Mouse (Mus musculus): Measurements from ENCODE around the gene Fzr1. TPM values are rescaled to one million over a fixed set of nuclear protein-coding genes. Genes with fewer than 3 reads are reported as not detected.

Fzr1 gene
- polyA plus RNA-seq, 1 experiment from 2014 or later: 90.9 TPM

DNA sequence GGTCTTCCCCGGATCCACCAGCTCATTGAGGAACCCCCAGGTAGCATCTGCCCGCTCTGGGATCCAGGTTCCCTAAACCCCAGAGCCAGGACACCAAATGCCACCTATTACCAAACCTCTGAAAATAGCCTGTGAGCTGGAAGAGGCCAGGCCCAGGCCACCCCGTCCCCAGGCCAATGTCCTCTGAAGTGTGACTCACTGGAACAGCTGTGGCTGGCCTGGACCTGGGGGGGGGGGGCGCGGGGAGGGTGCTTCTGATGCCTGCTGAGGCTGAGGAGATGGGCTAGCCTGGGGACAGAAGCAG, 43.4 kb upstream of the Fzr1 start:
- no peak for ATAC-seq (ENCODE audit: insufficient number of reproducible peaks, low FRiP score, low TSS enrichment, low read depth)
- H3K36me3 ChIP-seq: peaks cover 27% of the 10 kb centered on the region
- no peak overlapping the region for H3K4me3 ChIP-seq
- no peaks in the 10 kb centered on the region for H3K27me3 ChIP-seq
- 78% methylated on average over 5 of the region's 5 CpGs for WGBS
- no peak overlapping the region for H3K4me2 ChIP-seq
- H3K9ac ChIP-seq: no peak overlapping the region; the same call in 1 of the 2 replicates
- no peaks in the 10 kb centered on the region for H3K9me3 ChIP-seq
- H3K4me1 ChIP-seq: peaks cover 87% of the 10 kb centered on the region
- no peak overlapping the region for H3K27ac ChIP-seq

DNA sequence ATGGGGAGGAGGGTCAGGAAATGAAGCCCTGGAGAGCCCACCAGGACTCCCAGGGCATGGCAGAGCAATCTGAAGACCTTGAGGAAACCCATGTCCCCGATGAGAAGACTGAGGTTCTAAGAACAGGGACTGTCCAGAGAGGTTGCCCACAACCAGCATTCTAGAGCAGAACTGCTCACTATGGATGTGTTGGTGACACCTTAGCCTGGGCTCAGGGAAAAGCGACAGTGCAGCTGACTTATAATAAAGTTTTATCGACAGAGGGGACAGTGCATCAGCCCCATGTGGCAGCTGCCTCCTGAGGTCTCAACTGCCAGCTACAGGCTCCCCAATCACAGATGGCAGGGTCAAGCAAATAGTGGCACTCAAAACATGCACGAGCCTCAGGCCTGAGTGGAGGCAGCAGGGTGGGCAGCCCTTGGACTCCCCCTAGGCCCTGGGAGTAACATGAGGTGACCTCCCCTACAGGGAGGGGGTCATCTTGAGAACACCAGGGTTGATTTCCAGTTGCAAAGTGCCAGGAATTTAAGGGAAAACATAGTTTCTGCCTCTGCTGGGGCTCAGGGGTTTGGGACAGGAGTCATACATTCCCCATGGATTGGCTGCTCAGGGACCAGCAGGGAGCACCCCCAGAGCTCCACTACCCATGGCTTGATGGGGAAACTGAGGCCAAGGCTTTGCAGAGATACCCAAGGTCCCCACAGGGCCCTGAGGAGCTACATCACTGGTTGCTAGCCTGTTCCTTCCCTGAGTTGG, 42.9 kb upstream of the Fzr1 start:
- peaks cover 27% of the 10 kb centered on the region for H3K36me3 ChIP-seq
- 75% methylated on average over 4 of the region's 4 CpGs for WGBS
- H3K4me1 ChIP-seq: peaks cover 92% of the 10 kb centered on the region
- H3K4me2 ChIP-seq: no peak overlapping the region
- no peak overlapping the region; the same call in 1 of the 2 replicates for H3K9ac ChIP-seq
- H3K9me3 ChIP-seq: no peaks in the 10 kb centered on the region
- no peaks in the 10 kb centered on the region for H3K27me3 ChIP-seq
- no peak for ATAC-seq (ENCODE audit: insufficient number of reproducible peaks, low FRiP score, low TSS enrichment, low read depth)
- no peak overlapping the region for H3K4me3 ChIP-seq
- H3K27ac ChIP-seq: no peak overlapping the region

DNA sequence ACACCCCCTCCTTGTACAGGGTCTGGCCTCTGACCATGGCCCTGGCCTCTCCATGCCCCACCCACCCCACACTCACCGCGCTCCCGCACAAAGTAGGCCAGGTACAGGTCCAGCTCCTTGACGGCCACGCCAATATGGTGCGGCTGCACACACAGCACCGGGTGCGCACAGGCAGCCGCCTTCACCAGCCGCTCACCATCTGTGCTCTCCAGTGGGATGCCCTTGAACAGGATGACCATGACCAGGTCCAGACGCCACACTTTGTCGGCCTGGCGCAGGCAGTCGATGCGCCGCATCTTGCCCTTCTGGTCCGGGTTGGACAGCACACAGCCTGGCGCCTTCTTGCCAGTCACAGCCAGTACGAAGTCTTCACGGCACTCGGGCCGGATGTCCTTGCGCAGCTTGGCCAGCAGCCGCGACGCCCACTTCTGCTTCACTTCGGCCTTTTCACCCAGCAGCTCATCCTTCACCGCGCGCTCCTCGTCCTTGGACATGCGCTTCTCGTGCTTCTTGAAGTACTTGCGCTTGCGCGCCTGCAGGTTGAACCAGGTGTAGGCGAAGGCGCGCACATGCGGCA, 42.0 kb upstream of the Fzr1 start:
- H3K27me3 ChIP-seq: no peaks in the 10 kb centered on the region
- H3K9ac ChIP-seq: no peak overlapping the region
- no peak overlapping the region for H3K27ac ChIP-seq
- WGBS: 85% methylated on average over 40 of the region's 40 CpGs
- no peak overlapping the region for H3K4me3 ChIP-seq
- H3K4me2 ChIP-seq: no peak overlapping the region
- no peaks in the 10 kb centered on the region for H3K9me3 ChIP-seq
- H3K36me3 ChIP-seq: peaks cover 29% of the 10 kb centered on the region
- H3K4me1 ChIP-seq: peaks cover 94% of the 10 kb centered on the region
- ATAC-seq (ENCODE audit: insufficient number of reproducible peaks, low FRiP score, low TSS enrichment, low read depth): no peak

DNA sequence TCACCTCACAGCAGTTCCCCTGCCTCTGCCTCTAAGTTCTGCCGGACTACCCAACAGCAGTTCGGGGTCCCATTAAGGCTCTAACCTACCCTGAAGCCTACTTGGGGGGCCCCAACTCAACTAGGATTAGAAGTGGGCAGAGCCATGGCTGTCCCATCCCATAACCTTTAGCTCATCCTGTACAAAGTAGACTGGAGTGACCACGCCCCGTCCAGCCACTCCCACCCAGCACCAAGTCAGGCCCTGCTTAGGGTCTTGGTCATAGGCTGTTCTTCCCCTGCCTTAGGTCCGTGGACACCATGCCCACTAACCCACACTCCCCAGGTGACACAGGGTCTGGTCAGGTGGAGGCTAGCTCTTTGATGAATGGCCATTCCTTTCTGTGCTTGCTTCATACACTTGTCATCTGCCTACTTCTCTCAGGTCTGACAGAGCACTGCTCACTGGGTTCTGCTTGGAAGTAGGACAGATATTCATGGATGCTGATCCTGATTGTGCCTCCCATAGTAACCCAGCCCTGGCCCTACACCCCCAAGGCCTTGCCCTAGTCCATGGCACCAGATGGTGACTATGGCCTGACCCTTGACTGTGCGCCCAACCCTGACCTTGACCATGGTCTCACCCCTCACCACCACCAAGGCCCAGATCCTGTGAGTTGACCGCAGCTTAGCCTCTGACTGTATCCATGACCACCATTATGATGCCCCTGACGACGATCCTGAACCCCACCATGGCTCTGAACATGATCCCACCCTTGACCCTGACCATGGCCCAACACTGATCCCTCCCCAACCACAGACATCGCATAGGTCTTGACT, 41.0 kb upstream of the Fzr1 start:
- WGBS: 91% methylated on average over 10 of the region's 10 CpGs
- H3K4me1 ChIP-seq: peaks cover 94% of the 10 kb centered on the region
- ATAC-seq (ENCODE audit: insufficient number of reproducible peaks, low FRiP score, low TSS enrichment, low read depth): no peak
- H3K4me2 ChIP-seq: no peak overlapping the region
- H3K27me3 ChIP-seq: no peaks in the 10 kb centered on the region
- peaks cover 33% of the 10 kb centered on the region for H3K36me3 ChIP-seq
- H3K27ac ChIP-seq: peak overlapping the region; percentile 43; the same call in 1 of the 2 replicates
- H3K9me3 ChIP-seq: no peaks in the 10 kb centered on the region
- no peak overlapping the region for H3K9ac ChIP-seq
- H3K4me3 ChIP-seq: no peak overlapping the region

DNA sequence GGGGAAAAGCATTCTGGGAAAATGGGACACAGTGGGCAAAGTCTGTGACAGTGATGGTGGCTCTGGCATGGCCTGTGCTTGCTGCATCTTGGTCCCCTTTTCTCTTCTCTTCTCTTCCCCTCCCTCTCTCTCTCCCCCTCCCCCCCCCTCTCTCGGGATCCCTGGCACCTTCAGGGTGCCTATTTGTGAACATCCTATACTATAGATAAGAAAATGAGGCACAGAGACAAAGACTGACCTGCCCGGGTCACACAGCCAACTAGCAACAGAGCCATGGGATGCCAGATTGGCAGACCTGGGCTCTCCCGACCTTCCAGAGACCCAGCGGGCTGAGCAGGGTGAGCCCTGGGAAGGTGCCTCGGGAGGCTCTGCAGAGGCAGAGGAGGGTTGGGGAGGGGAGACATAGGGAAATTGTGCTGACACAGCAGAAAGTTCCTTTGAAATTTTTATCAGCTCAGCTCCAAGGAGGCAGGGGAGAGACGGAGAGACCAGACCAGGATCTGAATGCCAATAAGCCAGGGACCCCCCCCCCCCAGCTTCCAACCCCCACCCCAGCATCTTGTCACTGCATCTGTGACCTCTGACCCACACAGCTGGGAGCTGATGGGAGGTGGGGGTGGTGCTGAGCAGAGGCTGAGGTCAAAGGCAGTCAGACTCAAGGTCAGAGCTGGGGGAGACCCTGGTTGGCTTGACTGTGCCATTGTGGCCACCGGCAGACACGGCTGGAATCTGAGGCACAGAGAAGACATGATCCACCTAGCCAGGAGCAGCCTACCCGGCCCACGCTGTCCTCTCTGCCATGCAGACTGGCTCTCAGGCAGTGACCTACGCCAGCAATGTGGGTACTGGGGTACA, 40.1 kb upstream of the Fzr1 start:
- no peak overlapping the region for H3K9ac ChIP-seq
- H3K27me3 ChIP-seq: no peaks in the 10 kb centered on the region
- H3K27ac ChIP-seq: peak overlapping the region; percentile 93

DNA sequence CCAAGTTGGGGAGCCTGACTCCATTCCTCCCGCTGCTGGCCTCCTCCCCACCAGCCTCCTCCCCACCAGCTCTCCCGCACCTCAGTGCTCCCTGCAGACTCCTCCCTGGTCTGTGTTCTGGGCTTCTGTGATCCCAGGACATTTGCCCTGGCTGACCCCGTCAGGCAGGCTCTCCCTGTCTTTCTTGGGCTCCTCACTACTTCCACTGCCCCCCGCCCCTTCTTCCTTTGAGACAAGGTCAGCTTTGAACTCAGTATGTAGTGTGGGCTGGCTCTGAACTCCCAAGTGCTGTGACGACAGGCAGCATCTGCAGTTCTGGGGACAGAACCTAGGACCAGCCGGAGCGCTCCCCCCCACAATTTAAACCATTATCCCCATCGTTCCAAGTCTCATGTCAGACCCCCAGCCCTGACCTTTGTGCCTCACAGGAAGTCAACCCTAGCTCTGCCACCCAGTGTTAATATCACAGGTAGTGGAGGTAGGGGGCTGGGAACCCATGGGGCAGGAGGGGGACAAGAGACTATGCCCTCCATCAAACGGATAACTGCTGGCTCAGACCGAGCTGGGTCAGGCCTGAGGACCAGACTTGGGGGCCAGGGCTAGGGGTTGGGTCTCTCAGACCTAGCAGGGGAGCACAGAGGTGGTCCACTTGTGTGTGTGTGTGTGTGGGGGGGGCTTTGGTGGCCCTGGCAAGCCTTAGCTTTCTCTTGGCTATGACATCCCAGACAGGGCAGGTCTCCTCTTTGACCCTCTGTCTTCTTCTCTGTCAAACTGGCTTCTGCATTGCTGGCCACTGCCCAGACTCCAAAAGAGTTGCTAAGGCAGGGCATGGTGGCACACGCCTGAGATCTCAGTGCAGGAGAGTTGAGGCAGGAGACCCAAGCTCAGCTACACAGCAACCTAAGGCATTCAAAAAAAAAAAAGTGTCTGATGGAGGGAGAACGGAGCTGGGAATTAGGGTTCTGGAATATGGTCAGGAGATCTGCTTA, 39.2 kb upstream of the Fzr1 start:
- H3K27ac ChIP-seq: peak overlapping the region; percentile 93
- no peak; the same call in 1 of the 2 replicates for ATAC-seq (ENCODE audit: insufficient number of reproducible peaks, low FRiP score, low TSS enrichment, low read depth)
- peak overlapping the region; percentile 26 for H3K4me3 ChIP-seq
- H3K36me3 ChIP-seq: peaks cover 42% of the 10 kb centered on the region
- WGBS: 42% methylated on average over 12 of the region's 12 CpGs
- no peaks in the 10 kb centered on the region for H3K27me3 ChIP-seq
- no peak overlapping the region for H3K9ac ChIP-seq
- peak overlapping the region; percentile 44 for H3K4me2 ChIP-seq
- H3K9me3 ChIP-seq: no peaks in the 10 kb centered on the region
- peaks cover 99% of the 10 kb centered on the region for H3K4me1 ChIP-seq

More for the DNA sequence above, 40.1 kb upstream of the Fzr1 start:
- Histone ChIP-seq H3K36me3 (peaks cover 33% of the 10 kb centered on the region), H3K4me2 (no peak overlapping the region), H3K9me3 (no peaks in the 10 kb centered on the region), H3K4me1 (peaks cover 94% of the 10 kb centered on the region), H3K4me3 (no peak overlapping the region)
- ATAC-seq (ENCODE audit: insufficient number of reproducible peaks, low FRiP score, low TSS enrichment, low read depth): no peak
- 57% methylated on average over 11 of the region's 11 CpGs for WGBS

DNA sequence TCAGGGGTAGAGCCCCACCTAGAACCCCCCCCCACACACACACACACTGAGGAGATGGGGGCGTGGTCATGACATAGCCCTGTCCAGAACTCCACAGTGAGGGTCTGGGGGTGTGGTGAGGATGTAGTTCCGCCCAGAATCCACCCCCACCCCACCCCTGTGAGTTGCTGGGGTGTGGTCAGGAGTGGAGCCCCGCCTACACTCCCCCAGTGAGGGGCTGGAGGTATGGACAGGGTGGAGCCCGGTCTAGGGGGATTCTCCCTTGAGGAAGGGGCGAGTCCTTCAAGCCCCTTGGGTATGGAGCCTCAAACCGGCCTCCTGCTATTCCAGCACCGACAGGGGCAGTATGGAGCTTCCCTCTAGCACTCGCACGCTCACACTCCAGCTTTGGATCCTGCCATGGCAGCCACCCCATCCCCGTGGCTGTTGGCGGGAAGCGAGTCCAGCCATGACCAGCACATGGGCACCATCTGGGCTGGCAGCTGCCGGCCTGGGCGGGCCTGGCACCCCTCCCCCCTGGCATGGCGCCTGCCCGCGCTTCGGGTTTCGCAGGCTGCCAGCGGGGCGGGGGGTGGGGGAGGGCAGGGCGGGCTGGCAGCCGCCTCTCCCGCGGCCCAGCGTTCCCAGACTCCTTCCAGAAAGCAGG, 38.4 kb upstream of the Fzr1 start:
- Histone ChIP-seq H3K9ac (no peak overlapping the region), H3K4me2 (peak overlapping the region; percentile 44), H3K27me3 (no peaks in the 10 kb centered on the region), H3K9me3 (no peaks in the 10 kb centered on the region), H3K36me3 (peaks cover 46% of the 10 kb centered on the region), H3K27ac (peak overlapping the region; percentile 93), H3K4me1 (peaks cover 100% of the 10 kb centered on the region), H3K4me3 (peak overlapping the region; percentile 26)
- 3% methylated on average over 26 of the region's 26 CpGs for WGBS
- peak; percentile 79 for ATAC-seq (ENCODE audit: insufficient number of reproducible peaks, low FRiP score, low TSS enrichment, low read depth)

DNA sequence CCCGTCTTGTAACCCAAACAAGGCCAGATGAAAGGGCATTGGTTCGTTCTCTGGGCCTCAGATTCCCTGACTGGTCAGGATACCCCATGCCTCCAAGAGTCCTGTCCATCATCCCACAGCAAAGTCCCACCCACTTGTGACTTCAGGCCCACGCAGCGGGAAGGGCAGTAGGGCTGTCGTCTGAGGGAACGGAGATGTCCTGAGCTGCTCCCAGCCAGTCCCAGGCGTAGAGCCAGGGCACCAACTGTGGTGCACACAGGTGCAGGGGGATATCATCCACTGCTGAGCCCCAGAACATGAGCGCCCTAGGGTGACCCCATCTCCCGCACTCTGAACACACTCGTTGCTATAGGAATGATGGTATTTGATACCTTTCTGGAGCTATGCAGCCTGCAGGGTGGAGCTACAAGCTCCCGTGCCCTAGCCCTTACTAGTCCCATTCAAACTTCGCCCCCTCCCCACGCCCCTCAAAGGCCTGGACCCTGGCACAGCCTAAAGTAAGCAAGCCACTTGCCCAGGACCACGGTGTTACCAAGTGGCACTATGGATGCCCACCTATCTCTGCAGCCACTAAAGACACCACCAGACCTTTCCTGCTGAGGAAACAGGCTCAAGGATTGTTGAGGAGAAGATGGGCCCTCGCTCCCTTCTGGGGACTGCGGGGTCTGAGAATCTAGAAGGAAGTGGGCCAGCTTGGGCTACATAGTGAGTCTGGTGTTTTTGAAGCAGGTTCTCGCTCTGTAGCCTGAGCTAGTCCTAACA, 37.4 kb upstream of the Fzr1 start:
- no peak overlapping the region for H3K9ac ChIP-seq
- no peak overlapping the region for H3K4me2 ChIP-seq
- 62% methylated on average over 17 of the region's 17 CpGs for WGBS
- H3K4me1 ChIP-seq: peaks cover 100% of the 10 kb centered on the region
- no peaks in the 10 kb centered on the region for H3K9me3 ChIP-seq
- ATAC-seq (ENCODE audit: insufficient number of reproducible peaks, low FRiP score, low TSS enrichment, low read depth): no peak
- peaks cover 43% of the 10 kb centered on the region for H3K36me3 ChIP-seq
- peak overlapping the region; percentile 93 for H3K27ac ChIP-seq
- no peak overlapping the region for H3K4me3 ChIP-seq
- no peaks in the 10 kb centered on the region for H3K27me3 ChIP-seq

DNA sequence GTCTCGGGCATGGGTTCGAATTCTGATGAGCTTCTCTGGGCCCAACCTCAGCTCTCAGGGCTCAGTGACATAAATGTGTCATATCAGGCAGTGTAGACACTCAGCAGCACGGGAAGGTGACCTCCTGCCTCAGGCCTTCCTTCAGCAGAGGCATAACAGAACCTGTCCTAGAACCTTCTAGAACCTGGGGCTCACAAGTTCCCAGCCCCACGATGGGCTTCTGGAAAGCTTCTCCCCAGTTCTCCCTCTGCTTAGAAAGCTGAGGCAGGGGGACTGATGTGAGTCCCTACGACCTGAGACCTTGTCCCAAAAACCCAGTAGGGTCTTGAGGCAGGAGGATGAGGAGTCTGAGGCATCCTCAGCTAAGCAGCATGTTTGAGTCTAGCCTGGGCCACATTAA, 36.8 kb upstream of the Fzr1 start:
- WGBS: 78% methylated on average over 5 of the region's 5 CpGs
- Histone ChIP-seq H3K9ac (no peak overlapping the region), H3K27me3 (no peaks in the 10 kb centered on the region), H3K27ac (peak overlapping the region; percentile 93), H3K4me3 (no peak overlapping the region), H3K9me3 (no peaks in the 10 kb centered on the region), H3K36me3 (peaks cover 43% of the 10 kb centered on the region), H3K4me1 (peaks cover 100% of the 10 kb centered on the region), H3K4me2 (no peak overlapping the region)
- ATAC-seq (ENCODE audit: insufficient number of reproducible peaks, low FRiP score, low TSS enrichment, low read depth): no peak

DNA sequence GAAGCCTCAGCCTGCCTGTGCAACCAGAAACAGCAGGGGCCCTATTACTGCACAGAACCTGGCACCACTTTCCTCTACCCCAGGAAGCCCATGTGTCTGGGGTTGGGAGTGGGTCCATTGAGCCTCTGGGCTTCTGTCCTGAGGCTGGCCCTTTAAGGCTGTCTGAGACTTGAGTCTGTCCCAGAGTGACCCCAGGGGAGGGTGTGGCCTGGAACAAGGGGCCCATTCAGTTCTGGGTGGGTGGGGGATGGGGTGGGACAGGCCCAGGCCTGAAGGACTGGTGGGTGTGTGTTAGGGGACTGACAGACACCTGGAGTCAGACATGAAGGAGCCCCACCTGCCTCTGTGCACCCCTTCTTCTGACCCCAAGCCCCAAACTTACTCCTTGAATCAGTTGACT, 36.4 kb upstream of the Fzr1 start:
- no peak overlapping the region for H3K9ac ChIP-seq
- no peak overlapping the region for H3K4me2 ChIP-seq
- H3K27ac ChIP-seq: peak overlapping the region; percentile 93
- H3K4me3 ChIP-seq: no peak overlapping the region
- no peak for ATAC-seq (ENCODE audit: insufficient number of reproducible peaks, low FRiP score, low TSS enrichment, low read depth)
- no peaks in the 10 kb centered on the region for H3K9me3 ChIP-seq
- H3K4me1 ChIP-seq: peaks cover 100% of the 10 kb centered on the region
- no peaks in the 10 kb centered on the region for H3K27me3 ChIP-seq
- H3K36me3 ChIP-seq: peaks cover 38% of the 10 kb centered on the region

All from limb, embryonic 15.5 days (tissue).